Mouse (Mus musculus) G1E (cell line): Measurements from ENCODE around the gene Gm5447.

Source experiments
- CTCF ChIP-seq: IDR thresholded peaks from 2 replicates; pipeline ENCODE4 v1.5.1; 2012; ENCODE audit warnings: low read depth, low read length, inconsistent platforms, mixed read lengths
- GATA1 ChIP-seq: IDR thresholded peaks from 2 replicates; pipeline ENCODE4 v1.6.1; 2012; ENCODE audit warnings: borderline replicate concordance, low read length, inconsistent platforms, mixed read lengths
- POLR2AphosphoS5 ChIP-seq: IDR thresholded peaks from 2 replicates; pipeline ENCODE4 v1.6.1; 2012; ENCODE audit warnings: low read depth, low read length, inconsistent platforms; ENCODE audit not compliant: insufficient replicate concordance

DNA sequence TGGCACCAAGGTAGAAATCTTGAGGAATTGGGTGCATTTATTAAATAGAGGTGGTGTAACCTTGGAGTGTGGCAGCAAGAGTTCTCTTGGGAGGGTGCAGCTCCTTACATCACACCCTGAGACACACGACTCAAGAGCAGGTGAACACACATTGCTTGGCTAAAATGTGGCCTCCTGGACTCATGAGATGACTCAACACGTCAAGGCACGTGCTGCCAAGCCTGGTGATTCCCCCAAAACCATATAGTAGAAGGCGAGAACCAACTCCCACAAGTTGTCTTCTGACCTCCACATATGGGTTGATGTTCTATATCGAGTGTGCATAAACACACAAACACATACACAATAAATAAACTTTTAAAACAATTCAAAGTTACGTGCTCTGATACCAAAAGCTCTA is 25.8 kb downstream of the Gm5447 start:
- no peak for TF ChIP-seq CTCF
- no peak for TF ChIP-seq GATA1
- TF ChIP-seq POLR2AphosphoS5: no peak
